Mouse (Mus musculus): ENCODE measurements around the gene Strn3. TPM values are rescaled to one million over a fixed set of nuclear protein-coding genes. Genes with fewer than 3 reads are reported as not detected.

Gene Strn3
- polyA plus RNA-seq, 1 experiment from 2014 or later, result 46.3 TPM

- Histone ChIP-seq H3K4me3 (replicated peaks; ENCODE audit: low read depth, low read length) (no peak overlapping the region), H3K4me1 (replicated peaks; ENCODE audit: insufficient read depth, low read length) (peaks cover 5% of the 10 kb centered on the region; the same call in 1 of the 2 replicates), H3K27ac (peak overlapping the region; percentile 47; the same call in 1 of the 2 replicates), H3K36me3 (ENCODE audit: insufficient read depth, low read length) (no peaks in the 10 kb centered on the region), H3K9ac (ENCODE audit: low read depth, low read length) (no peak overlapping the region), H3K27me3 (ENCODE audit: insufficient read depth, low read length) (no peaks in the 10 kb centered on the region), H3K9me3 (replicated peaks; ENCODE audit: low read length) (no peaks in the 10 kb centered on the region), H3K4me2 (ENCODE audit: low read length) (no peak overlapping the region)
- no peak for TF ChIP-seq CTCF (IDR thresholded peaks at IDR 0.05; ENCODE audit: low read depth)
- DNase-seq (ENCODE audit: low spot score), result peak; percentile 67
- no peak; the same call in 1 of the 2 replicates for ATAC-seq (replicated peaks; ENCODE audit: low FRiP score, low read depth)
- 50% methylated on average over 14 of the region's 14 CpGs for WGBS
Observed at GRCm38 (mm10) chr12:51708941-51709686, 17.4 kb upstream of the Strn3 start.

- DNase-seq (ENCODE audit: low spot score), result no peak
- H3K9ac ChIP-seq (ENCODE audit: low read depth, low read length), result no peak overlapping the region
- H3K27ac ChIP-seq, result no peak overlapping the region
- no peak overlapping the region for H3K4me2 ChIP-seq (ENCODE audit: low read length)
- H3K4me1 ChIP-seq (replicated peaks; ENCODE audit: insufficient read depth, low read length), result peaks cover 5% of the 10 kb centered on the region; the same call in 1 of the 2 replicates
- 0 out of 2 replicates have a peak, but pooled peaks have one; percentile 41 for ATAC-seq (replicated peaks; ENCODE audit: low FRiP score, low read depth)
- no peaks in the 10 kb centered on the region for H3K27me3 ChIP-seq (ENCODE audit: insufficient read depth, low read length)
- H3K36me3 ChIP-seq (ENCODE audit: insufficient read depth, low read length), result no peaks in the 10 kb centered on the region
- 0 out of 2 replicates have a peak, but pooled peaks have one; percentile 19 for TF ChIP-seq CTCF (IDR thresholded peaks at IDR 0.05; ENCODE audit: low read depth)
- WGBS, result 79% methylated on average over 5 of the region's 5 CpGs
- H3K9me3 ChIP-seq (replicated peaks; ENCODE audit: low read length), result no peaks in the 10 kb centered on the region
- H3K4me3 ChIP-seq (replicated peaks; ENCODE audit: low read depth, low read length), result no peak overlapping the region
Observed at GRCm38 (mm10) chr12:51706673-51707235, 15.1 kb upstream of the Strn3 start.

DNA sequence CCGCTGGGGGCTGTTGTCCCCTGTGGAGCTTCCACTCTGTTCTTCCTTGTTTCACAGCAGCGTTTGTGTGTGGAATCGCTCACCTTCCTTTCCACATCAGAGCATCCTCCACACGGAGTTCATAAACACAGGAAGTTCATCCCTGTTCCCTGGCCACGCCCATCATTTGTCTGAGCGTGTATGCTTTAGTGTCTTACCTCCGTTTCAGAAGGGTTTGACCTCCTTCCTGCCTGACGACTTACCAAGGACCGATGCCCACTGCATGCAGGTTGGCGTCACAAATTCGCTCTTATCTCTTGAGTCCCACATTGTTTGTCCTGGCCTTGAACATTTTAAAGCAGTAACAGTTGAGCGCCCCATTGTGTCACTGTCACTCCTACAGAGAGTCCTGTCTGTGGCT, 14.1 kb upstream of the Strn3 start:
- Histone ChIP-seq H3K9ac (ENCODE audit: low read depth, low read length) (no peak overlapping the region), H3K27me3 (ENCODE audit: insufficient read depth, low read length) (no peaks in the 10 kb centered on the region), H3K9me3 (replicated peaks; ENCODE audit: low read length) (no peaks in the 10 kb centered on the region), H3K36me3 (ENCODE audit: insufficient read depth, low read length) (no peaks in the 10 kb centered on the region), H3K4me2 (ENCODE audit: low read length) (no peak overlapping the region), H3K4me1 (replicated peaks; ENCODE audit: insufficient read depth, low read length) (peaks cover 5% of the 10 kb centered on the region; the same call in 1 of the 2 replicates), H3K4me3 (replicated peaks; ENCODE audit: low read depth, low read length) (no peak overlapping the region), H3K27ac (no peak overlapping the region)
- WGBS, result 65% methylated on average over 12 of the region's 12 CpGs
- TF ChIP-seq CTCF (IDR thresholded peaks at IDR 0.05; ENCODE audit: low read depth), result no peak
- ATAC-seq (replicated peaks; ENCODE audit: low FRiP score, low read depth) (no peak), DNase-seq (ENCODE audit: low spot score) (no peak)

- no peak for DNase-seq (ENCODE audit: low spot score)
- Histone ChIP-seq H3K4me1 (replicated peaks; ENCODE audit: insufficient read depth, low read length) (peaks cover 5% of the 10 kb centered on the region; the same call in 1 of the 2 replicates), H3K9ac (ENCODE audit: low read depth, low read length) (no peak overlapping the region), H3K4me2 (ENCODE audit: low read length) (no peak overlapping the region), H3K9me3 (replicated peaks; ENCODE audit: low read length) (no peaks in the 10 kb centered on the region), H3K27ac (no peak overlapping the region), H3K36me3 (ENCODE audit: insufficient read depth, low read length) (no peaks in the 10 kb centered on the region), H3K4me3 (replicated peaks; ENCODE audit: low read depth, low read length) (no peak overlapping the region), H3K27me3 (ENCODE audit: insufficient read depth, low read length) (no peaks in the 10 kb centered on the region)
- 65% methylated on average over 7 of the region's 7 CpGs for whole genome bisulfite sequencing
- TF ChIP-seq CTCF (IDR thresholded peaks at IDR 0.05; ENCODE audit: low read depth), result no peak
- no peak for ATAC-seq (replicated peaks; ENCODE audit: low FRiP score, low read depth)
Observed at GRCm38 (mm10) chr12:51704572-51704971, 12.9 kb upstream of the Strn3 start.

GRCm38 (mm10) chr12:51703859-51704258, 12.2 kb upstream of the Strn3 start:
- ATAC-seq (replicated peaks; ENCODE audit: low FRiP score, low read depth) (peak; percentile 48; the same call in 1 of the 2 replicates), DNase-seq (ENCODE audit: low spot score) (no peak)
- no peak for TF ChIP-seq CTCF (IDR thresholded peaks at IDR 0.05; ENCODE audit: low read depth)
- Histone ChIP-seq H3K4me2 (ENCODE audit: low read length) (no peak overlapping the region), H3K9ac (ENCODE audit: low read depth, low read length) (no peak overlapping the region), H3K4me3 (replicated peaks; ENCODE audit: low read depth, low read length) (no peak overlapping the region), H3K36me3 (ENCODE audit: insufficient read depth, low read length) (no peaks in the 10 kb centered on the region), H3K4me1 (replicated peaks; ENCODE audit: insufficient read depth, low read length) (no peaks in the 10 kb centered on the region), H3K27me3 (ENCODE audit: insufficient read depth, low read length) (no peaks in the 10 kb centered on the region), H3K9me3 (replicated peaks; ENCODE audit: low read length) (no peaks in the 10 kb centered on the region), H3K27ac (no peak overlapping the region)
- 38% methylated on average over 1 of the region's 1 CpGs for WGBS

GRCm38 (mm10) chr12:51701723-51702122, 10.0 kb upstream of the Strn3 start:
- H3K4me1 ChIP-seq (replicated peaks; ENCODE audit: insufficient read depth, low read length), result no peaks in the 10 kb centered on the region
- no peak overlapping the region for H3K9ac ChIP-seq (ENCODE audit: low read depth, low read length)
- no peak overlapping the region for H3K27ac ChIP-seq
- no peak for TF ChIP-seq CTCF (IDR thresholded peaks at IDR 0.05; ENCODE audit: low read depth)
- H3K9me3 ChIP-seq (replicated peaks; ENCODE audit: low read length), result no peaks in the 10 kb centered on the region
- H3K27me3 ChIP-seq (ENCODE audit: insufficient read depth, low read length), result no peaks in the 10 kb centered on the region
- H3K36me3 ChIP-seq (ENCODE audit: insufficient read depth, low read length), result no peaks in the 10 kb centered on the region
- H3K4me2 ChIP-seq (ENCODE audit: low read length), result no peak overlapping the region
- no peak overlapping the region for H3K4me3 ChIP-seq (replicated peaks; ENCODE audit: low read depth, low read length)
- DNase-seq (ENCODE audit: low spot score) (no peak), ATAC-seq (replicated peaks; ENCODE audit: low FRiP score, low read depth) (no peak)
